Mouse (Mus musculus) hindbrain, embryonic 15.5 days (tissue): Measurements from ENCODE around the gene Ptafr. TPM values are rescaled to one million over a fixed set of nuclear protein-coding genes. Genes with fewer than 3 reads are reported as not detected.
A peak's percentile ranks its signal among the peaks of the same experiment; 100 is the strongest.
"Not testable (repeated sequence)": the region's sequence is repeated elsewhere in the genome, so short reads cannot be mapped to it uniquely, and the experiment has no call there.

ENCODE experiments used
- ATAC-seq: fragments of 200-750 bp; cut with Nextera tagmentation; 2 replicates; pipeline ENCODE4 v1.8.0; 2017; ENCODE audit warnings: low read depth, moderate number of reproducible peaks, moderate TSS enrichment; ENCODE audit not compliant: low FRiP score
- H3K27ac ChIP-seq: fragments of 300-500 bp; sonication (generic); replicated peaks from 2 replicates; pipeline ENCODE4 v1.5.1; 2015; ENCODE audit warnings: mild to moderate bottlenecking, inconsistent platforms
- H3K27me3 ChIP-seq: fragments of 300-500 bp; sonication (generic); 2 replicates; pipeline ENCODE4 v1.6.1; 2015; ENCODE audit warnings: control low read depth, inconsistent platforms
- H3K36me3 ChIP-seq: fragments of 300-500 bp; sonication (generic); 2 replicates; pipeline ENCODE4 v1.6.1; 2015; ENCODE audit warnings: control low read depth, inconsistent platforms
- H3K4me1 ChIP-seq: fragments of 300-500 bp; sonication (generic); replicated peaks from 2 replicates; pipeline ENCODE4 v1.6.1; 2015; ENCODE audit warnings: control low read depth, inconsistent platforms
- H3K4me2 ChIP-seq: fragments of 300-500 bp; sonication (generic); 2 replicates; pipeline ENCODE4 v1.6.1; 2015; ENCODE audit warnings: moderate library complexity, mild to moderate bottlenecking, inconsistent platforms
- H3K4me3 ChIP-seq: fragments of 300-500 bp; sonication (generic); 2 replicates; pipeline ENCODE4 v1.5.1; 2015; ENCODE audit warnings: mild to moderate bottlenecking, inconsistent platforms
- H3K9ac ChIP-seq: fragments of 300-500 bp; sonication (generic); 2 replicates; pipeline ENCODE4 v1.6.1; 2015; ENCODE audit warnings: inconsistent platforms
- H3K9me3 ChIP-seq: fragments of 300-500 bp; sonication (generic); 2 replicates; pipeline ENCODE4 v1.6.1; 2016; ENCODE audit warnings: control low read depth, inconsistent platforms
- WGBS: fragments of 180-500 bp; shearing (Covaris S2); methylation state at CpG from one replicate; pipeline ENCODE4 v1.1.7; 2015; 5-methylcytosine and 5-hydroxymethylcytosine counted together
- polyA plus RNA-seq: library from polyadenylated mRNA; unstranded; fragments of >200 nt; fragmentation: Nextera tagmentation; extraction: Ambion mirVana; gene quantifications from 2 replicates; pipeline ENCODE4 v1.2.1, GENCODE M21; 2015

The Ptafr gene
- polyA plus RNA-seq, 1 experiment from 2014 or later: 0.93 TPM

GRCm38 (mm10) chr4:132532496-132532895 lies 31.4 kb upstream of the Ptafr start:
- Histone ChIP-seq H3K27ac (peak overlapping the region; percentile 99), H3K4me3 (peak overlapping the region; percentile 88), H3K36me3 (peaks cover 12% of the 10 kb centered on the region), H3K27me3 (no peaks in the 10 kb centered on the region), H3K4me2 (peak overlapping the region; percentile 78), H3K9me3 (no peaks in the 10 kb centered on the region), H3K4me1 (peaks cover 43% of the 10 kb centered on the region), H3K9ac (peak overlapping the region; percentile 98)
- 23% methylated on average over 5 of the region's 5 CpGs for WGBS
- 0 out of 2 replicates have a peak, but pooled peaks have one; percentile 0 for ATAC-seq

- Histone ChIP-seq H3K27ac (peak within 1 kb of the TSS; percentile 99), H3K4me1 (peaks cover 47% of the 10 kb centered on the region), H3K4me2 (peak within 1 kb of the TSS; percentile 78), H3K9ac (peak within 1 kb of the TSS; percentile 98), H3K4me3 (peak within 1 kb of the TSS; percentile 88), H3K27me3 (no peaks in the 10 kb centered on the region), H3K9me3 (no peaks in the 10 kb centered on the region), H3K36me3 (peaks cover 12% of the 10 kb centered on the region)
- ATAC-seq: peak; percentile 92
- under 1% methylated on average over 63 of the region's 63 CpGs for WGBS
Observed at GRCm38 (mm10) chr4:132532981-132533916, 30.6 kb upstream of the Ptafr start, which contains the start of gene Atpif1. Atpif1 (minus strand) TSS chr4:132533659.

GRCm38 (mm10) chr4:132535406-132536121 lies 28.3 kb upstream of the Ptafr start, which contains the start of gene Dnajc8:
Dnajc8 (plus strand) TSS chr4:132535550.
- H3K27me3 ChIP-seq: no peaks in the 10 kb centered on the region
- peak within 1 kb of the TSS; percentile 100 for H3K4me3 ChIP-seq
- H3K4me1 ChIP-seq: peaks cover 47% of the 10 kb centered on the region
- H3K27ac ChIP-seq: peak within 1 kb of the TSS; percentile 85
- peaks cover 21% of the 10 kb centered on the region for H3K36me3 ChIP-seq
- H3K9ac ChIP-seq: peak within 1 kb of the TSS; percentile 95
- ATAC-seq: peak; percentile 70
- WGBS: under 1% methylated on average over 60 of the region's 60 CpGs
- no peaks in the 10 kb centered on the region for H3K9me3 ChIP-seq
- H3K4me2 ChIP-seq: peak within 1 kb of the TSS; percentile 89

- ATAC-seq: no peak
- Histone ChIP-seq H3K27me3 (no peaks in the 10 kb centered on the region), H3K4me2 (no peak overlapping the region), H3K4me3 (no peak overlapping the region), H3K9me3 (no peaks in the 10 kb centered on the region), H3K36me3 (peaks cover 51% of the 10 kb centered on the region), H3K27ac (no peak overlapping the region), H3K4me1 (peaks cover 26% of the 10 kb centered on the region), H3K9ac (no peak overlapping the region)
- 94% methylated on average over 5 of the region's 5 CpGs for WGBS
Observed at GRCm38 (mm10) chr4:132539481-132539880, 24.4 kb upstream of the Ptafr start.

GRCm38 (mm10) chr4:132541413-132541812 lies 22.5 kb upstream of the Ptafr start:
- H3K27ac ChIP-seq: no peak overlapping the region
- H3K36me3 ChIP-seq: peaks cover 58% of the 10 kb centered on the region
- H3K9ac ChIP-seq: no peak overlapping the region
- peaks cover 15% of the 10 kb centered on the region for H3K4me1 ChIP-seq
- ATAC-seq: no peak
- H3K4me3 ChIP-seq: no peak overlapping the region
- WGBS: 92% methylated on average over 4 of the region's 4 CpGs
- no peaks in the 10 kb centered on the region for H3K27me3 ChIP-seq
- no peaks in the 10 kb centered on the region for H3K9me3 ChIP-seq
- no peak overlapping the region for H3K4me2 ChIP-seq

- Histone ChIP-seq H3K36me3 (peaks cover 70% of the 10 kb centered on the region), H3K4me3 (no peak overlapping the region), H3K27ac (no peak overlapping the region), H3K9ac (no peak overlapping the region), H3K9me3 (no peaks in the 10 kb centered on the region), H3K4me2 (no peak overlapping the region), H3K4me1 (0 out of 2 replicates have a peak, but pooled peaks cover 1% of the 10 kb centered on the region), H3K27me3 (no peaks in the 10 kb centered on the region)
- ATAC-seq: no peak
- WGBS: 68% methylated on average over 1 of the region's 1 CpGs
Observed at GRCm38 (mm10) chr4:132542724-132543123, 21.1 kb upstream of the Ptafr start.

GRCm38 (mm10) chr4:132545851-132546250 lies 18.0 kb upstream of the Ptafr start:
- no peak overlapping the region for H3K4me2 ChIP-seq
- H3K9me3 ChIP-seq: no peaks in the 10 kb centered on the region
- H3K27me3 ChIP-seq: no peaks in the 10 kb centered on the region
- H3K36me3 ChIP-seq: peaks cover 72% of the 10 kb centered on the region
- H3K9ac ChIP-seq: no peak overlapping the region
- WGBS: 51% methylated on average over 8 of the region's 8 CpGs
- no peak overlapping the region for H3K4me3 ChIP-seq
- no peaks in the 10 kb centered on the region for H3K4me1 ChIP-seq
- ATAC-seq: no peak
- no peak overlapping the region for H3K27ac ChIP-seq

- Histone ChIP-seq H3K4me3 (no peak overlapping the region), H3K4me1 (no peaks in the 10 kb centered on the region), H3K4me2 (no peak overlapping the region), H3K27me3 (no peaks in the 10 kb centered on the region), H3K36me3 (peaks cover 39% of the 10 kb centered on the region), H3K9me3 (no peaks in the 10 kb centered on the region), H3K9ac (no peak overlapping the region), H3K27ac (no peak overlapping the region)
- ATAC-seq: no peak
- WGBS: 86% methylated on average over 5 of the region's 5 CpGs
Observed at GRCm38 (mm10) chr4:132554221-132554620, 9.6 kb upstream of the Ptafr start.

GRCm38 (mm10) chr4:132554653-132555052 lies 9.2 kb upstream of the Ptafr start:
- ATAC-seq: no peak
- Histone ChIP-seq H3K4me2 (no peak overlapping the region), H3K9me3 (no peaks in the 10 kb centered on the region), H3K9ac (no peak overlapping the region), H3K27ac (no peak overlapping the region), H3K4me3 (no peak overlapping the region), H3K36me3 (peaks cover 34% of the 10 kb centered on the region), H3K4me1 (no peaks in the 10 kb centered on the region), H3K27me3 (no peaks in the 10 kb centered on the region)
- WGBS: 83% methylated on average over 8 of the region's 8 CpGs

- H3K4me3 ChIP-seq, ATAC-seq: not testable (repeated sequence)
Observed at GRCm38 (mm10) chr4:132555550-132555949, 8.3 kb upstream of the Ptafr start.

GRCm38 (mm10) chr4:132563261-132563660 lies 606 bp upstream of the Ptafr start:
- H3K27me3 ChIP-seq: no peaks in the 10 kb centered on the region
- H3K36me3 ChIP-seq: no peaks in the 10 kb centered on the region
- H3K4me1 ChIP-seq: no peaks in the 10 kb centered on the region
- H3K4me2 ChIP-seq: no peak overlapping the region
- no peaks in the 10 kb centered on the region for H3K9me3 ChIP-seq
- ATAC-seq: no peak
- no peak overlapping the region for H3K4me3 ChIP-seq
- H3K9ac ChIP-seq: no peak overlapping the region
- 89% methylated on average over 3 of the region's 3 CpGs for WGBS
- no peak overlapping the region for H3K27ac ChIP-seq

More at GRCm38 (mm10) chr4:132555550-132555949, 8.3 kb upstream of the Ptafr start:
- not testable (repeated sequence) for H3K27ac ChIP-seq, H3K9ac ChIP-seq, H3K4me1 ChIP-seq, H3K9me3 ChIP-seq, H3K27me3 ChIP-seq, H3K4me2 ChIP-seq
- 92% methylated on average over 7 of the region's 7 CpGs for WGBS
- H3K36me3 ChIP-seq: peaks cover 31% of the 10 kb centered on the region
